Mouse (Mus musculus) fibroblast of lung, adult 2 months (primary cell): Measurements from ENCODE around the gene Acvrl1.

ENCODE experiments used
- DNase-seq: peaks from one replicate; pipeline ENCODE4 v3.0.0-alpha.2; 2011; ENCODE audit warnings: low read depth

Acvrl1 gene

DNA sequence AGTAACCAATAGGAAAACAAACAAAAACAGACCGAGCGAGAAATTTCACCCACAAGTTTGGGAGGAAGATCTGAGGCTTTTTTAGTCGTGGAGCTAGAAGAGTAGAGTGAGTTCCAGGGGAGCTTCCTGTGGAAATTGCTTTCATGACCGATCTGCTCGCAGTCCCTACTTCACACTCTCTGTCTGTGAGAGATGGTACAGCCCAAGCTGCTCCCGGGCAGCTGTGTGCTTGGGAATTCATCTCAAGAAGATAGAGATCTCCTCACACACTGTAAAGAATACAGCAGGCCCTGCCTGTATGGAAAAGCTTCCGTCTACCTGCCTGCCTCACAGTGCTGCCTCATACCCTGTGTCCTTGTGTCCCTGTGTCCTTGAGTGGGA lies 63.9 kb downstream of the Acvrl1 start:
- DNase-seq: no peak

DNA sequence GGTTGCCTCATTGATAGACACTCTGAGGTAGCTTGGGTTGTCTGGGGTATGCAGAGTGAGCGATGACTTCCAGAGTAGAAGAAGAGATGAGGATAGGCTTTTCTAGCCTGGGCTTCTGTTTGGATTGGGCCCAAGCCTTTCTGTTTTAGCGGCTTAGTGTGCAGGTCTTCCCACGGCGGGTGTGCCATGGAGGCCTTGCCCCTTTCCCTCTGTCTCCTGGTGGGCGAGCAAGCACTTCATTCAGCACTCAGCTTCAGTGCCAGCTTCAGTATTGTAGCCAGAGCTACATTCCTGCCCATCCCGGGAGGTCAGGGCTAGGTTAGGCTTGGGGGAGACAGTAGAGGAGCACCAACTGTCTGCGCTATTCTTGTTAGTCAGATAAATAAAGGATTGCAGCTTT lies 64.3 kb downstream of the Acvrl1 start:
- DNase-seq: no peak

DNA sequence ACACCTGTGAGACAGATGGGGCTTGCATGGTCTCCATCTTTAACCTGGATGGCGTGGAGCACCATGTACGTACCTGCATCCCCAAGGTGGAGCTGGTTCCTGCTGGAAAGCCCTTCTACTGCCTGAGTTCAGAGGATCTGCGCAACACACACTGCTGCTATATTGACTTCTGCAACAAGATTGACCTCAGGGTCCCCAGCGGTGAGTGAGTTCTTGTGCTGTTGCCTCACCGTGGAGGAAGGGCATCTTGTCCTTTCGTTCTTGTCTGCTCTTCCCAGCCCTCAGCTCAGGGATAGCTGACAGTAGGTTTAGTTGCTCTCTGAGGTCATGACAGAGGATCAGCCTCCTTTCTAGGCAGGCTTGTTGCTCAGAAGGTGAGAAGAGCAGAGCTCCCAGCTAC lies 65.6 kb downstream of the Acvrl1 start:
- no peak for DNase-seq
